Mouse (Mus musculus): ENCODE results near the gene Mrpl42. TPM values are rescaled to one million over a fixed set of nuclear protein-coding genes. Genes with fewer than 3 reads are reported as not detected.

The Mrpl42 gene
- total RNA-seq, 1 experiment from 2014 or later = 39.1 TPM

DNA sequence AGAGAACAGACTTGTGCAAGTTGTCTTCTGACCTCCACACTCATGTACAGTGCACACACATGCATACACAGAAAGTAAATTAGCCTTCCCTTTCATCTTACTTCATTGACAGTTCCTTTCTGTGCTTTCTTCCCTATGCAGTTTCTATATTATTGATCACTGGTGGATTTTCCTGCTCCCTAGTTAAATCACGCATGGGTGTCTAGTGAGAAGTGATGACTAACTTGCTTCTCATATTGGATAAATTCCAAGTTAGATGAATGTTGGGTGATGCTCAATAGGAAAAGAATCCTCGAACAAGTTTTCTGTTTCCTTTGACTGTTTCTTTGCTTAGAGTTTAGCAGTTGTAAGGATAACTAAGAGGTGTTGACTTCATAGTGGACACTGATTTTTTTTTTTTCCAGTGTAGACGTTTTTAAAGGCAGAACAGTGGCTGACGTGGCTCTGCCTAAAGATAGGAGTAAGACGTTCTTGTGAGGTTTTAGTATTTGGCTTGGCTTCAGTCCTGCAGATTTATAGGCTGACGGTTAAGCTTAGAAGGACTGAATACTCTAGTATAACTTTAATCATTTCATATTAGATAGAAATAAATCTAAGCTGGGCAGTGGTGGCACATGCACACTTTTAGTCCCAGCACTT, 23.4 kb upstream of the Mrpl42 start:
- no peak for ATAC-seq (replicated peaks; ENCODE audit: insufficient number of reproducible peaks, low FRiP score, low TSS enrichment, poor library complexity, severe bottlenecking)

GRCm38 (mm10) chr10:95517656-95518055, 15.9 kb upstream of the Mrpl42 start:
- ATAC-seq (replicated peaks; ENCODE audit: insufficient number of reproducible peaks, low FRiP score, low TSS enrichment, poor library complexity, severe bottlenecking) = no peak

GRCm38 (mm10) chr10:95515293-95515931, 13.7 kb upstream of the Mrpl42 start:
- ATAC-seq (replicated peaks; ENCODE audit: insufficient number of reproducible peaks, low FRiP score, low TSS enrichment, poor library complexity, severe bottlenecking) = 0 out of 2 replicates have a peak, but pooled peaks have one; percentile 6

DNA sequence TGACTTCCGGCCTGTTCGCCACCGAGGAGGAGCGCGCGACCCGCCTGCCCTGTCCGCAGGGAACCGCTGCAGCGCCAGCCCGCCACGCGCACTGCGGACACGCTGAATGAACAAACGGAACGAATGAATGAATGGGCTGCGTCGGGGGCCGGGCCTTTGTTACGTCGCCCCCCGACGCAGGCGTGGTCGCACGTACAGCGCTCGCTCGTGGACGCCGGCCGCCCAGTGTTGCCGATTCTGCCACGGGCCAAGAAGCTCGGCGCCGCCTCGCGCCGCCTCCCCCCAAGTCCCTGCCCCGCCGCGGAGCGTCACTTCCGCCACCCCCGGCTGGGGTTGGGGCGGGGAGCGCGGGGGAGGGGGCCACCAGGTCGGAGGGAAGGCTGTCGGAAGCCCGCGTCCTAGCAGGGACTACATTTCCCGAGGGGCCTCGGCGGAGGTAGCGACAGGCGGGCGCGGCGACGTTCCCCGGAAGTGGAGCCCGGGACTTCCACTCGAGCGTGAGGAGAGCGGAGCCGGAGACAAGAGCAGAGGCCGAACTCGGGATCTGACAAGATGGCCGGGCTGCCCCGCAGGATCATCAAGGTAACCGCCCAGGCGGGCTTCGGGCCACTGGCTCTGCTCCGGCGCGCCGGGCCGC, 13.0 kb upstream of the Mrpl42 start, which contains the start of gene Ube2n:
Gene Ube2n, plus strand, starts transcription at position 490 of the 637 bp plus-strand sequence.
- ATAC-seq (replicated peaks; ENCODE audit: insufficient number of reproducible peaks, low FRiP score, low TSS enrichment, poor library complexity, severe bottlenecking) = peak; percentile 93

DNA sequence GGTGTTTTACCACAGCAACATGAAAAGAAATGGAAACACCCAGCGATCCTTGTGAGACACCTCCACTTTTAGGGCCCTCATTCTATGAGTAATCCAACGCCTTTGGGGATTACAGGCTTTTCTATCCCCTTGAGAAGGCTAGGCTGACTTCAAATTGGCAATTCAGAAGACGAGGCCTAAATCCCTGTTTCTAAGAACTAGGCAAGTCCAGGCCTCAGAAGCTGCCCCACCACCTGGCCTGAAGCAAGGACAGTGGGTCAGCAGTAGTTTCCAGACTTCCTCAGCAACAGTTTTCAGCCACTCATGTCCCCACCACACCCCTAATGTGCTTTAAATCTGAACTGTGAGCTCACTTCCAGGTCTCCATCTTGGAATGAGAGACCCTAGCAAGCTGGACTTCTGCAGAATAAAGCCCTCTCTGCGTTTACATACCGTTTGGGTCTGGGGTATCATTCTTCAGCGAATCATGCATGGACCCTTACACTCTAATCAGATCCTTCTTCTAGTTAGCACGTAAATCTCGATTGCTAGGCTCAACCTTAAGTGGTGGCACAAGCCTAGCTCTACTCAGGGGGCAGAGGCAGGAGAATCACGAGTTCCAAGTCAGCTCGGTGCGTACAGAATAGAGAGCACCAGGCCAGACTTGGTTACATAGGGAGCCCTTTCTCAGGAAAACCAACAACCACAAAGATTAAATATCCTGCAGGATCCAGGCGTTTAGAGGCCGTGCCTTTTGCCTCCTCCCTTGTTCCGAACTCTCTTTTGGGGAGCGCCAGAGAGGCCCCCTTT, 12.2 kb upstream of the Mrpl42 start:
- no peak for ATAC-seq (replicated peaks; ENCODE audit: insufficient number of reproducible peaks, low FRiP score, low TSS enrichment, poor library complexity, severe bottlenecking)

DNA sequence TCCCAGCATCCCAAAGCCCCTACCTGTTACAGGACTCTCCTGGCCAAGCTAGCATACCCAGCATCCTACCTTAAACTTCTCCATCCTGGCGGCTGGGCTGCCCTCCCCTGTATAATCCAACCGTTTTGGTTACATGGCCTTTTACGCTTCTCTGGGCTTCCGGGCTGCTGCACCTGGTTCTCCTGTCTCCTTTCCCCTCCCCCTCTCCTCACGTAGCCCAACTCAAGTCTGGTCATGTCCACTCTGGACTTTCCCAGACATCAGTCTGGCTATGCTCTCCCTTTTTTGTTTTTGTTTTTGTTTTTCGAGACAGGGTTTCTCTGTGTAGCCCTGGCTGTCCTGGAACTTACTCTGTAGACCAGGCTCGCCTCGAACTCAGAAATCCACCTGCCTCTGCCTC, 10.9 kb upstream of the Mrpl42 start:
- ATAC-seq (replicated peaks; ENCODE audit: insufficient number of reproducible peaks, low FRiP score, low TSS enrichment, poor library complexity, severe bottlenecking) = no peak

DNA sequence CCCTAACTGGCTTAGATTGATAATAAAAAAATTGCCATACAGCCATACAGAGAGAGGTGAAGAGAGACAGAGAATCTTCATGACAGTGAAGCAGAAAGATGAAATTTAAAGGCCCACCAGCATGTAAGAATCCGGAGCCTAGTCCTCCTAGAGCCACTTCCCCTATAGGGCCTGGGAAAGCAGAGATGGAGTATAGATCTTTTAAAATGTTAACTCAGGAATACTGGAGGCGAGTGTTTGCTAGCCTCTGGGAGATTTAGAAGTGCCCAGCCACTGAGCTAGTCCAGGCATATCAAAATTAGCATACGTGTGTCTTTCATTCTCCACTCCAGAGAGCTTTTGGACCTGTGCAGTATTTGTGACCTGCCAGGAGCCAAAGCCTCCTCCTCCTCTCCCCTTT, 7.5 kb upstream of the Mrpl42 start:
- no peak for ATAC-seq (replicated peaks; ENCODE audit: insufficient number of reproducible peaks, low FRiP score, low TSS enrichment, poor library complexity, severe bottlenecking)

GRCm38 (mm10) chr10:95508793-95509192, 7.1 kb upstream of the Mrpl42 start:
- ATAC-seq (replicated peaks; ENCODE audit: insufficient number of reproducible peaks, low FRiP score, low TSS enrichment, poor library complexity, severe bottlenecking) = peak; percentile 55; the same call in 1 of the 2 replicates

GRCm38 (mm10) chr10:95508126-95508525, 6.4 kb upstream of the Mrpl42 start:
- no peak for ATAC-seq (replicated peaks; ENCODE audit: insufficient number of reproducible peaks, low FRiP score, low TSS enrichment, poor library complexity, severe bottlenecking)

DNA sequence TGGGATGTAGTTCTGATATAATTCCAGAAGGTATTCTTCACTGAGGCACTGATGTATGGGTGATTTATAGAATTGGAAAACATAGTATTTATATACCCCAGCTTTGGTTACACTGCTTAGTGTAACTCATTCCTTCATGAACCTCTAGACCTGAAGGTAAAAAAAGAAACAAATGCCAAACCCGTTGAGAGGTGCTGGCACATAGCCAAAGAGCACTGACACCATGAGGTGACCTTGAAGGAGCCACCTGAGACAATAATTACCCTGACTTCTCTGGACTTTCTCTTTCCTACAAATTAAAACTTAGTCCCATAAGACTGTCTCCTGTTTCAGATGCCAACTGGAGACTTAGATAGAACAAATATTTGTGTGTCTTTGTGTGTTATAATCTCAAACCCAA, 2.6 kb upstream of the Mrpl42 start:
- no peak for ATAC-seq (replicated peaks; ENCODE audit: insufficient number of reproducible peaks, low FRiP score, low TSS enrichment, poor library complexity, severe bottlenecking)

DNA sequence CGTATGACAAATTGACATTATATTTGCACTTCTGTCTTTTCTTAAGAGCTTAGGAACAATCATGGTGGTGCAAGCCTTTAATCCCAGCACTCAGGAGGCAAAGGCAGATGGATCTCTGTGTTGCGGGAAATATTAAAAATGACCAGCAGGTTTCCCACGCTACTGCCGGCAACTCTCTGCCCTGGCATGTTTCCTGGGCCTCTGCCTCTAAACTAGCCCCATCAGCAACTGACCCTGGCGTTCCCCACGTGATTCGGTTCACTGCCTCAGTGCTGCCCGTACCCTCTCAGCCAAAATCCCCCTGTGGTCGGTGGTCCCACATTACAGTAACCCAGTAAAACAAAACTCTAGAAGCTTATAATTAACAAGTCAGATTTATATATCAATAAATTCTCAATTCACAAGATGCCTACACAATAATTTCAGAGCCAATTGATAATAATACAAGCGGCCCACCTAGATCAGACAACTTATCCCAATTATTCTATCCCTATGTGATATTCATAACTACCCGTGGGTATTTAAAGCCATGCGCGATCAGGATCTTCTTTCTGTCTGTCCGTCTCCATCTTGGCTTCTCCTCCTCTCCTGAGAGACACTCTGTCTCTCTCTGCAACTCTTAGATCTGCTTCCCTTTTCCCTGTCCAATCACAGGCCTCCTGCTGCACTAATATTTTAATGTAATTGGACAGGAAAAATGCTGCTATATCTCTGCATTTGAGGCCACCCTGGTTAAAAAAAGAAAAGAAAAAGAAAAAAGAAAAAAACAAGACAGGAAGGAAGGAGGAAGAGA, 1.9 kb upstream of the Mrpl42 start:
- no peak for ATAC-seq (replicated peaks; ENCODE audit: insufficient number of reproducible peaks, low FRiP score, low TSS enrichment, poor library complexity, severe bottlenecking)

DNA sequence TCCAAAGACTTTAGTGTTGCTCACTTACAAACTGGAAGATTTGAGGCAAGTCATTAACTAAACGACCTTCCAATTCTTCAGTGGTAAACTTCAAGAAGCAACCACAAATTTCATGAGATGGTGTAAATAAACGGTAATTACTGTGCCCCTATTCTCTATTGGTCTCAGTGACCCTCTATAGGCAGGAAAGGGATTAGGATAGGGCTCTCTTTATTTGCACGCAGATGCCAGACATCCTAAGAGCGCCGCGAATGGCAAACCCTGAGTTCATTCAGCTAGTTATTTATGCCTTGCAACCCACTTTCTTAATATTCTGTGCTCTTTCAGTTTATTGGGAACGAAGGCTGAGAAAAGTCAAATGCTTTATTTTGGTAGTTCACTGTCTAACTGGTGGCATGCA, 707 bp downstream of the Mrpl42 start:
- ATAC-seq (replicated peaks; ENCODE audit: insufficient number of reproducible peaks, low FRiP score, low TSS enrichment, poor library complexity, severe bottlenecking) = no peak

- ATAC-seq (replicated peaks; ENCODE audit: insufficient number of reproducible peaks, low FRiP score, low TSS enrichment, poor library complexity, severe bottlenecking) = no peak
Observed at GRCm38 (mm10) chr10:95494268-95494667, 7.5 kb downstream of the Mrpl42 start.

DNA sequence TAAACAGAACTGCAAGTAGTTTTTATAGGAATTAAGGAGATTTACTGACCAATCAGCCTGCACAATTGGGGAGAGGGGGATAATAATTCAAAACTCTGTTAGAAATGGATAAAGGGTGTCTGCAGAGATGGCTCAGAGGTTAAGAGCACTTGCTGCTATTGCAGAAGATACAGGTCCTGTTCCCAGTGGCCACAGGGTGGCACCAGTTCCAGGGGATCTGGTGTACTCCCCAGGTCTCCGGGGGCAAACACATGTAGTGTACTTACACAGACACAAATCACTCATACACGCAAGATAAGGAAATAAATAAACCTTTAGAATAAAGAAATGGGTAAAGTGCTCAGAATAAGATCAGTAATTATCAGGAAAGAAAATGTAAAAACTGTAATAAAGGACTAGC, 12.1 kb downstream of the Mrpl42 start:
- ATAC-seq (replicated peaks; ENCODE audit: insufficient number of reproducible peaks, low FRiP score, low TSS enrichment, poor library complexity, severe bottlenecking) = no peak

DNA sequence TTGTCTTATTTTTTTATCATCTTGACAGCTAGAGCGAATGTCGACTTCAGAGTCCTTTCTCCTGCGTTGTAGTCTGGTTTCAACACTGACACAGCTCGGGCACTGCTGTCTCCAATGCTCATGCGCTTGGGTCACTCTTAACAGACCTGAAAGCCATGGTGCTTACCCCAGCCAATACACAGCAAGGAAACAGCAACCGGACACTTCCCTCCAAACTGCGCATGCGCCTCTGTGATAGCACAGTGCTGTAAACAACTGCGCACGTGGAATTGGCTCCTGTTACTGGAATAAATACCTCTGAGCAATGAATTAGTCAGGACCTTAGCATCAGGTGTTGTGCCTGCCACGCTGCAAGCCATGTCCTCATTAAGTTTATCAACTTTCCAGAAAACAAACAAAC, 24.2 kb downstream of the Mrpl42 start:
- ATAC-seq (replicated peaks; ENCODE audit: insufficient number of reproducible peaks, low FRiP score, low TSS enrichment, poor library complexity, severe bottlenecking) = no peak

DNA sequence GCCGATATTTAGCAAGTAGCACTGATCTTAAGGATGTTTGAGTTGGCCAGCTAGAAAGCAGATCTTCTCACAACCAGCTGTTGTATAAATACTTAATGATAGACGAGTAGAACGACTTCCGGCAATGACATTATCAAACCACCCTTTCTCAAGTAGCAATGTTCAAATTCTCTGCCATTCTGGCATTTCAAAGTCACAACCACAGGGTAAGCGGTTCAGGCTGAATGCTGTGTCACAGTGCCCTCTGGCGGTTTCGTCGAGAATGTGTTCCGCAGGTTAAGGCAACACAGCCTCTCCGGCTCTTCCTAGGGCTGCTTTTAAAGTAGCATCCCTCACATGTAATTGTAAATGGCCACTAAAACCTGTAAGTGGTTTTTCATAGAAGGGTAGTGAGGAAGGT, 25.8 kb downstream of the Mrpl42 start:
- peak; percentile 86 for ATAC-seq (replicated peaks; ENCODE audit: insufficient number of reproducible peaks, low FRiP score, low TSS enrichment, poor library complexity, severe bottlenecking)

- ATAC-seq (replicated peaks; ENCODE audit: insufficient number of reproducible peaks, low FRiP score, low TSS enrichment, poor library complexity, severe bottlenecking) = no peak
Observed at GRCm38 (mm10) chr10:95471889-95472547, 29.7 kb downstream of the Mrpl42 start.

DNA sequence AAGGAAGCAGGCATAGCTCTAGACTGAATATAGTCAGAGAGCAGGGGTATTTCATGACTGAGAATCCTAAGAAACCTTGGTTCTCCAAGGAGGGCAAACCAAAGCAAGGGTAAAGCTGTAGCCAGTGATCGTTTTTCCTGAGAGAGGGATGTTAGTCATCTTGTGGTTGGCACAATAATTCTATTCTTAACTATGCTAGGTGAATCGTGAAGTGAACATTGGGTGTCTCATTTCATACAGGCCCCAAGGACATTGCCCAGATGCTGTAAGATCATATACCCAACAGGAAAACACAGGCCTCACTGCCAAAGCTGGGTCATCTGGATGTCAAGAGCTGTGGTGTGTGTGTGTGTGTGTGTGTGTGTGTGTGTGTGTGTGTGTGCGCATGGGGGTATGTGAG, 30.6 kb downstream of the Mrpl42 start:
- ATAC-seq (replicated peaks; ENCODE audit: insufficient number of reproducible peaks, low FRiP score, low TSS enrichment, poor library complexity, severe bottlenecking) = no peak
